Comparison of ENCODE assay signal across 9 mouse cellular contexts in the genomic region with DNA sequence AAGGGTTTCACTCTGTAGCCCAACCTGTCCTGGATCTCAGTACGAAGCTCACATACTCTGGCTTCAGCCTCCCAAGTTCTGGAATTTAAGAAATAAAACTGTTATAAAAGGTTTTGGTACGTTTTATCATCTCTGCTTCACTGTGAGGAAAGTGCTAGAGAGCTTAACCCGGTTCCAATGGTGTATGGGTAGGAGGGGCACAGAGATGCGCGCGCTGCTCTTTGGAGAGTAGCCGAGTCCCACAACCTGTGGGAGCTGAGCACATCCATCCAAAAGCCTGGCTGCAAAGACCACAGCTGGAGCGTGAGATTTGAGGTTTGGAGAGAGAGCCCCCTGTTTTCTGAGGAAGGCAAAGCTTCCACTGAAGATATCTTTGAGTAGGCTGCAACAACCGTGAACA. TPM values are rescaled to one million over a fixed set of nuclear protein-coding genes. Genes with fewer than 3 reads are reported as not detected.
A peak's percentile ranks its signal among the peaks of the same experiment; 100 is the strongest.
DNase-seq lines count a peak whose midpoint lies in the region; ATAC-seq and TF ChIP-seq lines count a peak whose summit lies in the region.
"Had no signal": no experiment of that assay in that cellular context is flagged by ENCODE, and none has a peak within 500 bp of the region (broad histone marks: within the 10 kb centered on the region; RNA-seq: fewer than 3 reads in every experiment).

No protein-coding gene starts in this region.

- no peak for TF ChIP-seq POLR2A in lung, adult 2 months (IDR thresholded peaks at IDR 0.05; ENCODE audit: borderline replicate concordance, extremely low read depth, low read depth, low read length)

- H3K27ac ChIP-seq in hindbrain, postnatal 0 days, result no peak overlapping the region
- H3K27ac ChIP-seq in midbrain, postnatal 0 days (ENCODE audit: low read depth, low read length), result no peak overlapping the region

- peaks cover 15% of the 10 kb centered on the region for H3K4me1 ChIP-seq in erythroblast, embryonic 14.5 days (ENCODE audit: control insufficient read depth)
- no peaks in the 10 kb centered on the region for H3K4me1 ChIP-seq in hindbrain, postnatal 0 days (ENCODE audit: insufficient read depth, low read length)
- H3K4me1 ChIP-seq in midbrain, postnatal 0 days (ENCODE audit: insufficient read depth, low read length), result 0 out of 2 replicates have a peak, but pooled peaks cover 5% of the 10 kb centered on the region
- peaks cover 3% of the 10 kb centered on the region for H3K4me1 ChIP-seq in lung, adult 2 months (ENCODE audit: control insufficient read depth, insufficient read depth, low read length)

- TF ChIP-seq CTCF in hindbrain, postnatal 0 days (IDR thresholded peaks at IDR 0.05; ENCODE audit: low read depth), result no peak
- no peak for TF ChIP-seq CTCF in midbrain, postnatal 0 days (IDR thresholded peaks at IDR 0.05)
- TF ChIP-seq CTCF in lung, adult 2 months (IDR thresholded peaks at IDR 0.05; ENCODE audit: insufficient read depth, low read length), result no peak

- WGBS in hindbrain, postnatal 0 days, result 2% methylated on average over 9 of the region's 9 CpGs
- under 1% methylated on average over 9 of the region's 9 CpGs for WGBS in midbrain, postnatal 0 days
- 1% methylated on average over 9 of the region's 9 CpGs for WGBS in lung, adult 2 months

- no peaks in the 10 kb centered on the region for H3K9me3 ChIP-seq in erythroblast, embryonic 14.5 days (ENCODE audit: control insufficient read depth, low read length)
- H3K9me3 ChIP-seq in hindbrain, postnatal 0 days (ENCODE audit: low read length), result no peaks in the 10 kb centered on the region
- no peaks in the 10 kb centered on the region for H3K9me3 ChIP-seq in midbrain, postnatal 0 days (ENCODE audit: low read length)

- H3K36me3 ChIP-seq in erythroblast, embryonic 14.5 days (ENCODE audit: control insufficient read depth), result no peaks in the 10 kb centered on the region
- no peaks in the 10 kb centered on the region for H3K36me3 ChIP-seq in hindbrain, postnatal 0 days (ENCODE audit: insufficient read depth, low read length)
- H3K36me3 ChIP-seq in midbrain, postnatal 0 days (ENCODE audit: insufficient read depth, low read length), result no peaks in the 10 kb centered on the region

- H3K9ac ChIP-seq in hindbrain, postnatal 0 days (replicated peaks; ENCODE audit: low read length), result no peak overlapping the region
- 0 out of 2 replicates have a peak overlapping the region, but pooled peaks have one; percentile 9 for H3K9ac ChIP-seq in midbrain, postnatal 0 days (replicated peaks; ENCODE audit: low read length, poor library complexity, severe bottlenecking)

- peak; percentile 5 for DNase-seq in 3134 (ENCODE audit: extremely low read depth, insufficient read length, low spot score)
- DNase-seq in embryo, embryonic 10.5 days (ENCODE audit: low spot score), result peak; percentile 73
- peak; percentile 42 for DNase-seq in hindbrain, postnatal 0 days (ENCODE audit: low spot score)
- peak; percentile 8 for DNase-seq in midbrain, postnatal 0 days (ENCODE audit: low spot score)
- no peak for DNase-seq in lung, adult 2 months

- peak overlapping the region; percentile 60 for H3K4me3 ChIP-seq in erythroblast, embryonic 14.5 days (replicated peaks)
- H3K4me3 ChIP-seq in hindbrain, postnatal 0 days (ENCODE audit: low read length), result peak overlapping the region; percentile 40
- H3K4me3 ChIP-seq in midbrain, postnatal 0 days (ENCODE audit: low read depth, low read length), result peak overlapping the region; percentile 39
- H3K4me3 ChIP-seq in lung, adult 2 months (replicated peaks; ENCODE audit: extremely low read depth, low read depth, low read length), result no peak overlapping the region

- peaks cover 19% of the 10 kb centered on the region for H3K27me3 ChIP-seq in erythroblast, embryonic 14.5 days (ENCODE audit: control insufficient read depth)
- no peaks in the 10 kb centered on the region for H3K27me3 ChIP-seq in hindbrain, postnatal 0 days (ENCODE audit: insufficient read depth, low read length)
- 0 out of 2 replicates have a peak, but pooled peaks cover 4% of the 10 kb centered on the region for H3K27me3 ChIP-seq in midbrain, postnatal 0 days (ENCODE audit: insufficient read depth, low read length)

- peak overlapping the region; percentile 68 for H3K4me2 ChIP-seq in hindbrain, postnatal 0 days (ENCODE audit: low read depth, low read length)
- peak overlapping the region; percentile 64 for H3K4me2 ChIP-seq in midbrain, postnatal 0 days (ENCODE audit: low read depth, low read length, poor library complexity, severe bottlenecking)

- ATAC-seq in erythroblast, adult 5-6 weeks (replicated peaks; ENCODE audit: low FRiP score, poor library complexity, severe bottlenecking), result no peak
- no peak for ATAC-seq in hindbrain, postnatal 0 days
- no peak for ATAC-seq in midbrain, postnatal 0 days (ENCODE audit: low FRiP score)
- ATAC-seq in granulocyte monocyte progenitor cell, adult 5-6 weeks (replicated peaks; ENCODE audit: poor library complexity, severe bottlenecking), result no peak

RNA-seq across cellular contexts. Expression of a gene that starts 15.5 kb away (rescaled TPM):
- polyA plus RNA-seq in erythroblast, embryonic 14.5 days (2012), result not detected in 2 replicates
- not detected in 2 replicates for total RNA-seq in erythroblast, adult 5-6 weeks (2015; ENCODE audit: low replicate concordance)
- not detected in 2 replicates for total RNA-seq in erythroblast, adult 5-6 weeks (2017; ENCODE audit: low replicate concordance)
- 0.32 and 0.84 TPM in 2 replicates for total RNA-seq in hindbrain, postnatal 0 days (2014; rRNA removed)
- 0.59 and 0.61 TPM in 2 replicates for polyA plus RNA-seq in hindbrain, postnatal 0 days (2015; fragmentation: Nextera tagmentation; extraction: Ambion mirVana)
- not detected in 2 replicates for total RNA-seq in midbrain, postnatal 0 days (2014; rRNA removed)
- 0.26 and 0.58 TPM in 2 replicates for polyA plus RNA-seq in midbrain, postnatal 0 days (2015; fragmentation: Nextera tagmentation; extraction: Ambion mirVana)
- not detected in 2 replicates for total RNA-seq in granulocyte monocyte progenitor cell, adult 5-6 weeks (2014; fragmentation: Nextera tagmentation)
- not detected in 2 replicates for total RNA-seq in granulocyte monocyte progenitor cell, adult 5-6 weeks (2017)
- polyA plus RNA-seq in lung, adult 2 months (2012; rRNA removed), result not detected in 2 replicates

RNA-seq across cellular contexts. Expression of a gene that starts 19.3 kb away (rescaled TPM):
- polyA plus RNA-seq in erythroblast, embryonic 14.5 days (2012), result not detected in 2 replicates
- not detected in 2 replicates for total RNA-seq in erythroblast, adult 5-6 weeks (2015; ENCODE audit: low replicate concordance)
- total RNA-seq in erythroblast, adult 5-6 weeks (2017; ENCODE audit: low replicate concordance), result not detected in 2 replicates
- not detected in 2 replicates for total RNA-seq in hindbrain, postnatal 0 days (2014; rRNA removed)
- polyA plus RNA-seq in hindbrain, postnatal 0 days (2015; fragmentation: Nextera tagmentation; extraction: Ambion mirVana), result not detected in 2 replicates
- not detected in 2 replicates for total RNA-seq in midbrain, postnatal 0 days (2014; rRNA removed)
- polyA plus RNA-seq in midbrain, postnatal 0 days (2015; fragmentation: Nextera tagmentation; extraction: Ambion mirVana), result not detected in 2 replicates
- total RNA-seq in granulocyte monocyte progenitor cell, adult 5-6 weeks (2014; fragmentation: Nextera tagmentation), result not detected in 2 replicates
- not detected in 2 replicates for total RNA-seq in granulocyte monocyte progenitor cell, adult 5-6 weeks (2017)
- not detected in 2 replicates for polyA plus RNA-seq in lung, adult 2 months (2012; rRNA removed)
- total RNA-seq: left cerebral cortex, postnatal 14 days had no signal

RNA-seq across cellular contexts. Expression of a gene that starts 34.9 kb away (rescaled TPM):
- not detected in 2 replicates for polyA plus RNA-seq in erythroblast, embryonic 14.5 days (2012)
- total RNA-seq in erythroblast, adult 5-6 weeks (2015; ENCODE audit: low replicate concordance), result not detected in 2 replicates
- not detected in 2 replicates for total RNA-seq in erythroblast, adult 5-6 weeks (2017; ENCODE audit: low replicate concordance)
- total RNA-seq in hindbrain, postnatal 0 days (2014; rRNA removed), result not detected in 2 replicates
- not detected in 2 replicates for polyA plus RNA-seq in hindbrain, postnatal 0 days (2015; fragmentation: Nextera tagmentation; extraction: Ambion mirVana)
- not detected in 2 replicates for total RNA-seq in midbrain, postnatal 0 days (2014; rRNA removed)
- not detected in 2 replicates for polyA plus RNA-seq in midbrain, postnatal 0 days (2015; fragmentation: Nextera tagmentation; extraction: Ambion mirVana)
- not detected in 2 replicates for total RNA-seq in granulocyte monocyte progenitor cell, adult 5-6 weeks (2014; fragmentation: Nextera tagmentation)
- total RNA-seq in granulocyte monocyte progenitor cell, adult 5-6 weeks (2017), result not detected in 2 replicates
- polyA plus RNA-seq in lung, adult 2 months (2012; rRNA removed), result not detected in 2 replicates
- total RNA-seq: left cerebral cortex, postnatal 14 days had no signal

RNA-seq across cellular contexts. Expression of a gene that starts 35.2 kb away (rescaled TPM):
- polyA plus RNA-seq in erythroblast, embryonic 14.5 days (2012), result 0.04 and 0.09 TPM in 2 replicates
- total RNA-seq in erythroblast, adult 5-6 weeks (2015; ENCODE audit: low replicate concordance), result 0.84 TPM in 1 of 2 replicates, not detected in the other
- 0.70 and 1.4 TPM in 2 replicates for total RNA-seq in erythroblast, adult 5-6 weeks (2017; ENCODE audit: low replicate concordance)
- total RNA-seq in hindbrain, postnatal 0 days (2014; rRNA removed), result 4.0 and 5.3 TPM in 2 replicates
- 7.7 and 8.1 TPM in 2 replicates for polyA plus RNA-seq in hindbrain, postnatal 0 days (2015; fragmentation: Nextera tagmentation; extraction: Ambion mirVana)
- 5.0 and 6.4 TPM in 2 replicates for total RNA-seq in midbrain, postnatal 0 days (2014; rRNA removed)
- 7.2 and 7.8 TPM in 2 replicates for polyA plus RNA-seq in midbrain, postnatal 0 days (2015; fragmentation: Nextera tagmentation; extraction: Ambion mirVana)
- 8.4 and 8.6 TPM in 2 replicates for total RNA-seq in granulocyte monocyte progenitor cell, adult 5-6 weeks (2014; fragmentation: Nextera tagmentation)
- total RNA-seq in granulocyte monocyte progenitor cell, adult 5-6 weeks (2017), result 11.1 and 20.0 TPM in 2 replicates
- polyA plus RNA-seq in lung, adult 2 months (2012; rRNA removed), result 1.1 and 1.8 TPM in 2 replicates
